Comparison of ENCODE assay signal across 8 mouse cellular contexts in the genomic region with DNA sequence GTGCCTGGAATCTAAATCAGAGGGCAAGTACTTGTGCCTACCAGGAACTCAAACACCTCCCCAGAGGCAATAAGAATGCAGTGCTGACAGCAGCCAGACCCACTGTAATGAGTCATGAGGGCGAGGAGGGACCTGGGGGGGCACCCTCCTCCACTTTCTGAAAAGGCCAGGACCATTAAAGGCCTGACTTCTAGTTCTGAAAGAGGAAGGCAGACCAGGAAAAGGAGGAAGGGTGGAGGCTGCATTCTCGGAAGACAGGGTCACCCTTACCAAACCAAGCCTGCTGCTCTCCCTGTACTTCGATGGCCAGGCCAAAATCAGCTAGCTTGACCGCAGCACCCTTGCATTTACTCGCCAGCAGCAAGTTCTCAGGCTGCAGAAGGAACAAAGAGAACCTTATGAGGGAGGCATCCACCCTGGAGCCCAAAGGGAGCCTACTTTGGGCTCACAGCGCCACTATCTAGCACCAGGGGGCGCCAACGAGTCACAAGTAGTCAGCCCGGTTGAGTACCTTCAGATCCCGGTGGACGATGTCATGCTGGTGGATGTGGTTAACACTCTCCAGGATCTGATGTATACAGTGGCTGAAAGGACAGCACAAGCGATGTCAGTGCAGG. TPM values are rescaled to one million over a fixed set of nuclear protein-coding genes. Genes with fewer than 3 reads are reported as not detected.
DNase-seq lines count a peak whose midpoint lies in the region; ATAC-seq lines count a peak whose summit lies in the region.

No protein-coding gene starts in this region.

- H3K9me3 ChIP-seq in intestine, embryonic 15.5 days = no peaks in the 10 kb centered on the region

- H3K4me2 ChIP-seq in intestine, embryonic 15.5 days (replicated peaks) = no peak overlapping the region

- 24% methylated on average over 12 of the region's 12 CpGs for WGBS in intestine, embryonic 15.5 days

- intact Hi-C loops in gastrocnemius, postnatal 36 days (cut with DNase I) = loop anchor here (1.0 to 2.0 kb wide), 2 partner anchors 33 to 111 kb away; no protein-coding TSS in a partner anchor
- intact Hi-C loops in left cerebral cortex, postnatal 25 days (cut with DNase I) = loop anchor here (1.0 to 10.0 kb wide), 2 partner anchors 33 to 109 kb away; no protein-coding TSS in a partner anchor

- DNase-seq in adrenal gland, adult (ENCODE audit: inconsistent age in 2 of 2, low spot score in 1 of 2) = peak; percentile 87 to 96
- DNase-seq in embryo, embryonic 10.5 days (ENCODE audit: low spot score) = peak; percentile 91
- peak; percentile 88 to 89 for DNase-seq in gastrocnemius, postnatal 36 days
- DNase-seq in left cerebral cortex, postnatal 25 days (ENCODE audit: low spot score in 2 of 2) = peak; percentile 88 to 91
- DNase-seq in mesoderm, embryonic 11.5 days (ENCODE audit: low read depth, low spot score) = peak; percentile 86
- DNase-seq in right cerebral cortex, postnatal 25 days = peak; percentile 84
- DNase-seq in urinary bladder, postnatal 4 days (ENCODE audit: low spot score in 2 of 2) = peak; percentile 74 to 87

- ATAC-seq in intestine, embryonic 15.5 days = peak; percentile 81

- no peaks in the 10 kb centered on the region for H3K4me1 ChIP-seq in intestine, embryonic 15.5 days (replicated peaks)

- H3K36me3 ChIP-seq in intestine, embryonic 15.5 days = peaks cover 25% of the 10 kb centered on the region

- H3K9ac ChIP-seq in intestine, embryonic 15.5 days = no peak overlapping the region

- peak overlapping the region; percentile 51 for H3K27ac ChIP-seq in intestine, embryonic 15.5 days

- H3K4me3 ChIP-seq in intestine, embryonic 15.5 days (replicated peaks) = no peak overlapping the region

- no peaks in the 10 kb centered on the region for H3K27me3 ChIP-seq in intestine, embryonic 15.5 days (replicated peaks)

RNA-seq across cellular contexts. Expression of a gene that starts 28.1 kb away (rescaled TPM):
- 100 to 1,000 TPM; 170 to 172 TPM for total RNA-seq in gastrocnemius, postnatal 36 days (2021)
- polyA plus RNA-seq in intestine, embryonic 15.5 days (2015; fragmentation: Nextera tagmentation; extraction: Ambion mirVana) = 37.1 and 42.3 TPM in 2 replicates
- total RNA-seq in left cerebral cortex, postnatal 25 days (2021) = 100 to 1,000 TPM; 292 to 312 TPM

RNA-seq across cellular contexts. Expression of a gene that starts 31.4 kb away (rescaled TPM):
- 1 to 10 TPM; 4.9 to 7.3 TPM for total RNA-seq in gastrocnemius, postnatal 36 days (2021)
- polyA plus RNA-seq in intestine, embryonic 15.5 days (2015; fragmentation: Nextera tagmentation; extraction: Ambion mirVana) = 20.4 and 21.9 TPM in 2 replicates
- 10 to 100 TPM; 14.9 to 17.4 TPM for total RNA-seq in left cerebral cortex, postnatal 25 days (2021)

RNA-seq across cellular contexts. Expression of a gene that starts 58.4 kb away (rescaled TPM):
- total RNA-seq in gastrocnemius, postnatal 36 days (2021) = 10 to 100 TPM; 28.5 to 30.6 TPM
- polyA plus RNA-seq in intestine, embryonic 15.5 days (2015; fragmentation: Nextera tagmentation; extraction: Ambion mirVana) = 21.2 and 23.5 TPM in 2 replicates
- 100 to 1,000 TPM; 152 to 155 TPM for total RNA-seq in left cerebral cortex, postnatal 25 days (2021)

Comparison
In these comparisons a context has a peak if more than half of its experiments do, and no peak if none do; other contexts are left out.
1. RNA of a gene that starts 58.4 kb away (total RNA-seq): 152 to 155 TPM in left cerebral cortex, postnatal 25 days; 28.5 to 30.6 TPM in gastrocnemius, postnatal 36 days; every median in the first group is over 4 times any median in the second.
2. Peak in every context shown above with its lines, with median percentiles within 50 percentile points of each other: DNase-seq.